Mouse (Mus musculus) mammary gland, adult 2 months (tissue): ENCODE measurements around the gene Tmem81. TPM values are rescaled to one million over a fixed set of nuclear protein-coding genes. Genes with fewer than 3 reads are reported as not detected.

ENCODE experiments used
- polyA plus RNA-seq: library from polyadenylated mRNA; depleted of rRNA; stranded (reverse); fragments of >200 nt; gene quantifications from 2 replicates; pipeline ENCODE4 v1.2.3, GENCODE M21; 2012; ENCODE audit warnings: low replicate concordance; rRNA removed

Tmem81 gene
- 2.1 and 2.6 TPM in 2 replicates for polyA plus RNA-seq

GRCm38 (mm10) chr1:132506058-132506457 lies at the start of gene Tmem81:
TSS of gene Tmem81 (plus strand) at chr1:132506230.

GRCm38 (mm10) chr1:132476928-132477691 lies 28.9 kb upstream of the Tmem81 start, which contains the start of gene Rbbp5:
TSS of gene Rbbp5 (plus strand) at chr1:132477365.

GRCm38 (mm10) chr1:132542762-132543306 lies 36.8 kb downstream of the Tmem81 start, which contains the start of gene Cntn2:
TSS of gene Cntn2 (minus strand) at chr1:132543256.

Other genes with a start within 250 kb of the Tmem81 start
- gene Klhdc8a, start 207.6 kb upstream of the Tmem81 start, polyA plus RNA-seq: 0.22 and 0.30 TPM in 2 replicates
- gene Nuak2, start 190.1 kb upstream of the Tmem81 start, polyA plus RNA-seq: 9.0 and 14.4 TPM in 2 replicates
- 16.7 and 21.7 TPM in 2 replicates for gene Tmcc2, start 114.9 kb upstream of the Tmem81 start, polyA plus RNA-seq
- 11.2 and 14.3 TPM in 2 replicates for gene Dstyk, start 88.7 kb upstream of the Tmem81 start, polyA plus RNA-seq
- gene Rbbp5, start 28.9 kb upstream of the Tmem81 start, polyA plus RNA-seq: 9.4 and 25.5 TPM in 2 replicates
- 0.39 and 0.67 TPM in 2 replicates for gene Cntn2, start 37.0 kb downstream of the Tmem81 start, polyA plus RNA-seq
- gene Nfasc, start 235.6 kb downstream of the Tmem81 start, polyA plus RNA-seq: 1.4 and 1.8 TPM in 2 replicates